Mouse (Mus musculus): ENCODE results near the gene Erich6b. TPM values are rescaled to one million over a fixed set of nuclear protein-coding genes. Genes with fewer than 3 reads are reported as not detected.

Gene Erich6b
- total RNA-seq (2023) = not detected

GRCm38 (mm10) chr14:75642080-75642479 is at the start of gene Erich6b:
Erich6b (plus strand) TSS chr14:75642259.

GRCm38 (mm10) chr14:75592978-75593377 is 49.1 kb upstream of the Erich6b start, which contains the start of gene Spert:
Spert (minus strand) TSS chr14:75593116.

Other genes with a start within 250 kb of the Erich6b start
- not detected for gene Siah3, start 186.3 kb upstream of the Erich6b start, total RNA-seq (2023)
- gene Spert, start 49.1 kb upstream of the Erich6b start, total RNA-seq (2023) = not detected
- 10 to 100 TPM; 17.2 to 20.7 TPM for gene Cog3, start 112.3 kb downstream of the Erich6b start, total RNA-seq (2023)
- gene Slc25a30, start 144.8 kb downstream of the Erich6b start, total RNA-seq (2023) = 10 to 100 TPM; 16.6 to 19.1 TPM
- gene Tpt1, start 202.8 kb downstream of the Erich6b start, total RNA-seq (2023) = 1,000 to 10,000 TPM; 2,215 to 2,340 TPM